Mouse (Mus musculus): ENCODE measurements at regions not wholly inside any gene's neighbourhood (a gene's known extent, or its start where the extent isn't known, plus 50 kb on each side); places are given as distances from the start of the nearest gene placed in this dataset.

DNA sequence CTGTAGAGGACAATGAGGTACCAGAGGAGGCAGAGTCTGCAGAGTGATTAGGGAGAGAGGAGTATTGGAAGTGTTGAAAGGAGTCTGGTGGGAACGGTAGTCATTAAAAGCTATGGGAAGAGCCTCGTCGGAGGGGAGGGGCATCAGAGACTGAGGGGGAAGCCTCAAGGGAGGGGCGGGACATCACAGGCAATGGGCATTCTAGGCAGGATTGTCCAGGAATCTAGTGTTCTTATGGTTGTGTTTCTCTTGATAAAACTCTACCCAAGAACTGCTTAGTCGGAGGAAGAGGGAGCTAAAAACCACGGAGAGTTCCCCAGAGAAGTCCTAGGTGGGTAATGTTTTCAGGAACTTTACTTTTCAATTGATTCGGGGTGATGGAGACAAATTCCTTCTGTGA is 90.2 kb downstream of the Sec23ip start:
- ATAC-seq (replicated peaks; ENCODE audit: low read depth, poor library complexity, severe bottlenecking): no peak

DNA sequence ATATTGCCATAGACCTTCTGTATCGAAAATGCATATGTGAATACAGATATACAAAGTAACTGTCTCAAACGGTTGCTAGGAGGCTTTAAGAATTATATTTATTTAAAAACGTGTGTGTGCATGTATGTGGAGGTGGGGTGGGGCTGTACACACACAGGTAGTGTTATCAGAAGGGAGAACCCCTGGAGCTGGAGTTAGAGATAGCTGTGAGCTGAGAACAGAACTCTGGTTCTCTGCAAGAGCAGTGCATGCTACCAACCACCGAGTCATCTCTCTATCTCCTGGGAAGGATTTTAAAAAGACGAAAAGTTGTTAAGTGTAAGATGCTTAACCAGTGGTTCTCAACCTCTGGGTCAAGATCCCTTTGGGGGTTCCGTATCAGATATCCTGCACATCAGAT is 91.7 kb downstream of the Sec23ip start:
- no peak for ATAC-seq (replicated peaks; ENCODE audit: low read depth, poor library complexity, severe bottlenecking)

DNA sequence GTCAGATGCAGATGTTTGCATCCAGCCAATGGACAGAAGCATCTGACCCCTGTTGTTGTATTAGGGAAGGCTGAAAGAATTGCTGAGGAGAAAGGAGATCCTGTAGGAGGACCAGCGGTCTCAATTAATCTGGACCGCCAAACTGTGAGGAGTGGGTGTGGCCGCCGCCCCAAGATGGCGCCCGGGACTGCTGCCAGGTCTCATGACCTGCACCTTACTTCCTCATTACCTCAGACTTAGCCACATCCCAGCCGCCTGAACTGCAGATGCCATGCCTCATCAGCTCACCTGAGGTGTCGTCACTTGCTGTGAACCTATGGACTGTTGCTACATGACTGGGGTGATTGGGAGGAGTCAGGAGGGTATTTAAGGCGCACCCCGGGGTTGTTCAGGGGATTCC is 97.8 kb downstream of the Sec23ip start:
- no peak for ATAC-seq (replicated peaks; ENCODE audit: low read depth, poor library complexity, severe bottlenecking)

DNA sequence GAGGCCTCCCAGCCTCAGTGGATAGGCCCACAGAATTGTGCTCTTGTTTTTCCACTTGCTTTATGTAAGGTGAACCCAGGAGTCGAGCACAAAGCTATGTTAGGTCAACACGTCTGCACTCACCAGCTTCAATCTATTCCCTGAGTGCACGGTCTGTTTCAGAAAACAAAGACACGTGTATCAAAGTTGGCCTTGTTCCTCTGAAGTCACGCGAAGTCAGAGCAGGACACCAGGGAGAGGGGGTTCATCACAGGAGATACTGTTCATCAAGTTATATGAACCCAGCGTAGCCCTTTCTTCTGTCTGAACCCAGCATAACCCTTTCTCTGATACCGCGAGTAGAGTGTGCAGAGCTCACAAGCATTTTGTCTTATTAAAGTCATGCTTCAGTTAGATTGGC is 98.8 kb downstream of the Sec23ip start:
- ATAC-seq (replicated peaks; ENCODE audit: low read depth, poor library complexity, severe bottlenecking): no peak

DNA sequence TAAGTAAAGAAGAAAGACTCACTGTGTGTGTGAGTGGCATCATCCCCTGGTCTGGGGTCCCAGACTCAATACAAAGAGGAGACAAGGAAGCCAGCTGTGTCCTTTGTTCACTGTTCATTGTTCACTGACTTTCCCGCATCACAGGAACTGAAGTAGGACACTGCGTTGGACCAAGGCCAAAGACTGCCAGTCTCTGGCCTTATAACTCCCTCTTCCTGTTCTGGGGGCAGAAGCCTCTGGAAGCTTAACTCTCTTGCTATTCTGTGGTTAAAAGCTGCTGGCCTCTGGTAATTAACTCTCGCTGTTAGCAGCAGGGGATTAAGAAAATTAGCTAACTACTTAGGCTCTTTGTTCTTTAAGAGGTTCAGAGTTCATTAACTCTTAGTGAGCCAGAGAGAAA is 104.5 kb downstream of the Sec23ip start:
- no peak for ATAC-seq (replicated peaks; ENCODE audit: low read depth, poor library complexity, severe bottlenecking)

DNA sequence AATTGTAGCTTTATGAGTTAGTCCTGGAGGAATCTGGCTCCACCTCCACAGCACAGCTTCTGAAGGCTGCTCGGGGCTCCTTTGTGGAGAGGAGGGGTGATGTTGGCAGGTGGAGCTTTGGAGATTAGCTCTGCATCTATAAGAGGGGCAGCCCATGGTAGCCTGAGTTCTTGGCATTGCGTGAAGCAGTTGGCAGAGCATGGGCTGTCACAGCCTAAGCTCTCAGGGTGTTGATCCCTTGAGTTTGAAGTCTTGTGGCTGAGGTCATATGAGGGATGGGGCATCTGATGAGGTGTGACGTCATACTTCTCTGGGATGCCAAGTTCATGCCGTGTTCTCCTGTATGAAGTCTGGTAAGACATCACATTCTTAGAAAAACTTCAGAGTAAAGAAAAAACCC is 109.5 kb downstream of the Sec23ip start:
- no peak for ATAC-seq (replicated peaks; ENCODE audit: low read depth, poor library complexity, severe bottlenecking)

DNA sequence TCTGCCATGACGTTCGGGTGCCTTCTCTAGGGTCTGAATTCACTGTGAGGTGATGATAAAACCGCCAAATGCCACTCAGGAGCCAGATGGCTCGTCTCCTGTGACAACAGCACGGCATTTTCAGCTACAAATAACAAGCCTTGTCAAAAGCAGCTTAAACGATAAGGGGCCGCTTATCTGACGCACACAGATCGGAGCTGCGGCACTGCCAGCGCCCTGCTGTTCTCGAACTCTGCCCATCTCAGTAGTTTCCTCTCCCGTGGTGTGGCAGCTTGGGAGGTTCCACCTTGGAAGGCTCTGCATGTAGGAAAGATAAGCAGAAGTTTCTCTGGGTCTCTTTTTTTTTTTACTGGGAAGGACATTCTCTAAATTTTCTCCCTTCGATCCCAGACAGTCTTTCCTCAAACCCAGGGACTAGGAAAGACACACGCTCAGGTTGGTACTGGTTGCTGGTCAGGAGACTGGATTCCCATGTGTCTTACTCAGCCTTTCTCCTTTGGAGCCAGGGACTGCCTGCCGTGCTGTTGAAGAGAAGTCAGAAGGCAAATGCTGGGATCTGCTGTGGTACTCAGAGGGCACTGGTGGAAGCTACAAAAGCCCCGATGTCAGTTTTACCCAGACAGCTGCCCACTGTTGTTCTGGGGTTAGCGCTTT is 110.1 kb downstream of the Sec23ip start:
- peak; percentile 52; the same call in 1 of the 2 replicates for ATAC-seq (replicated peaks; ENCODE audit: low read depth, poor library complexity, severe bottlenecking)

DNA sequence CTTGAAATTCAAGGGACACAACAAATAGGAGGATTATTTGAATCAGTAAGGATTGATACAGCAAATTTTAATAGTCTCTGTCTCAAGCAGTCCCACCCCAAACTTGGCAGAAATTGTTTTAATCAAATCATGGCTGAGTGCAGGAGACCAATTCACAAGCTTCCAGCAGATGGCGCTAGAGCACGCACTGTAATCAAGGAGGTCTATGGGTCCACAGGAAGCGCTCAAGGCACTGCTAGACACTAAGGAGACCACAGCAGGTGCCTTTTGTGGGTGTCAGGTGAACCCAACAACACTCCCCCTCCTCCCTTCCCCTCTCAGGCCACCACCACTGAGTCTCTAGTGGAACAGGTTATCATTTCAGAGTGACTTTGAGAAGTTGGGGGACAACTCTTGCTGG is 115.4 kb downstream of the Sec23ip start:
- ATAC-seq (replicated peaks; ENCODE audit: low read depth, poor library complexity, severe bottlenecking): peak; percentile 77

DNA sequence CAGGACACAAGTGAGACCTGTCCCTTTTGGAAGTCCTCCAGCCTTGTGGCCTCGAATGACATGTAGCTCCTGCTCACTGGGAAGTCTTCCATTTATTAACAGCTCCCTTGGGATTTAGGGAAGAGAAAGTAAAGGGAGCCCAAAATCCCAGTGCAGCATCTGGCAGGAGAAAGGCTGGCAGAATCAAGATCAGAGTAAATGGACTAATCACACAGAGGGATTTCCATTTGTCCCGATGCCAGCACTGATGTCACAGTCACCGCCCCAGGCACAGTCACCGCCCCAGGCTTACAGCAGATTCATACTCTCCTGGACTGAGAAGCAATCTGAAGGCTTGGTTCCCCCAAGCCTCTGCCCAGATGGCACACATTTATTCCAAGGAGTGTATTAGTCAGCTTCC is 116.0 kb downstream of the Sec23ip start:
- ATAC-seq (replicated peaks; ENCODE audit: low read depth, poor library complexity, severe bottlenecking): no peak

DNA sequence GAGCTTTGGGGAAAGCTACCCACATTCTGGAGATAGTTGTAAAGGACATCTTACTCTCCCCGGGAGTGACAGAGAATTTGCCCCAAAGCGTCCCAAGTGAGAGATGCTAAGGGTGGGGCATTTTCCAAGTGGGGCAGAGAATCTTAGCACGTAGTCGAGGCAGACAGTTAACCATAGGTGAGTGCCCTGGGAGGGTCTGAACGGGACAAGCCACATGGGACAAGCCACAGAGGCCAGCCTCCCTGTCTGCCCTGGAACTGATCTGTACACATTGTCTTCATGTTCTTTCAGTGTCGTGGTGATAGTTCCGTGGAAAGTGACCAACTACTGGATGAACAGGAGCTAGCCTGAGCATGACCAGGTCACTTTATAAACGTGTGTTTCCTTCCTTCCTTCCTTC is 116.6 kb downstream of the Sec23ip start:
- ATAC-seq (replicated peaks; ENCODE audit: low read depth, poor library complexity, severe bottlenecking): no peak

DNA sequence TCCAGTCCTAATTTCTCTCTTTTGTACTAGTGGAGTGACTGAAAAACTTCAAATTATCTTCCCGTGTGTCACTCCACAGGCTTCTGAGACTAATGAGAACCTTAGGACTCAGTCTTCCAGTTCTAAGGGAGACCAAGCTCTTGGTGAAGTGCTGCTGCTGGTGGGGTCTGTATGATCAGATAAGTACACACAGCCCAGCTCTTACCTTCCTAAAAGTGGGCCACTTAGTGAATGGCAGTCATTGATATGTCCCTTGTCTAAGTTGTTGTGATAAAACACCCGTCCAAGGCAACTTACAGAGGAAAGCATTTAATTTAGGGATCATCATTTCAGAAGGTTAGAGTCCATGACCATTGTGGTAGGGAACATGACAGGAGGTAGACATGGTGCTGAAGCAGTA is 124.1 kb downstream of the Sec23ip start:
- ATAC-seq (replicated peaks; ENCODE audit: low read depth, poor library complexity, severe bottlenecking): no peak

DNA sequence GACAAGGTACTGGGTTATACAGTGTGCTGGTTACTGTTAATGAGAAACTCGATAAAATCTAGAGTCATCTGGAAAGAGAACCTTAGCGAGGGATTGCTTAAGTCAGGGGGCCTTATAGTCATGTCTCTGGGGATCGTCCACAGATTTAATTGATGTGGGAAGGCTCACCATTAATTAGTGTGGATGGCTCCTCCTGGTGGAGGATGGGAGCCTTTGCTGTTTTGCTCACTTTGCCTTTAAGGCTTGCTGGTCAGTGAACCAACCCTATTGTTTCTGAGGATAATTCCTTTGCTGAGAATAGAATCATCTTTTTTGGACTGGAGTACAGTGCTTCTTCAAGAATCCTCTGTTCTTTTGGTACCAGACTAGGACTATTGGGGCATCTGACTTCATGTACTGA is 139.3 kb downstream of the Sec23ip start:
- no peak for ATAC-seq (replicated peaks; ENCODE audit: low read depth, poor library complexity, severe bottlenecking)

DNA sequence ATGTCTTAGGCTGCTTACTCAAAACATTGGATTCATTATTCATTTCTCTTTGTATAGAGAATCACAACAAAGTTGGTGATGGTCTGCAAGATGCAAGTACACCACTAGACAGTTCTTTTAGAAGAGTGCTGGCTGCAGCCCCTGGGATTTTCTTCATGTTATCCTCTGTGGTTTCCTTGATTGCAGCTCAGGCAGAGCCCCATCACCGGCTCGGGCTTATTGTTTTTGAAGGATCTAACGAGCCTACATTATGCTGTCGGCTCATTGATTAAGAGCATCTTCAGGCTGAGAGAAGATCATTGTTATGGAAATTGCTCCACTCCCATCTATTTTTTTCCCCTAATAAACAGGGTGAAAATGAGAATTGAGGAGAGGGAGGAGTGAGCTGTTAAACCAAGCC is 140.8 kb downstream of the Sec23ip start:
- no peak for ATAC-seq (replicated peaks; ENCODE audit: low read depth, poor library complexity, severe bottlenecking)

DNA sequence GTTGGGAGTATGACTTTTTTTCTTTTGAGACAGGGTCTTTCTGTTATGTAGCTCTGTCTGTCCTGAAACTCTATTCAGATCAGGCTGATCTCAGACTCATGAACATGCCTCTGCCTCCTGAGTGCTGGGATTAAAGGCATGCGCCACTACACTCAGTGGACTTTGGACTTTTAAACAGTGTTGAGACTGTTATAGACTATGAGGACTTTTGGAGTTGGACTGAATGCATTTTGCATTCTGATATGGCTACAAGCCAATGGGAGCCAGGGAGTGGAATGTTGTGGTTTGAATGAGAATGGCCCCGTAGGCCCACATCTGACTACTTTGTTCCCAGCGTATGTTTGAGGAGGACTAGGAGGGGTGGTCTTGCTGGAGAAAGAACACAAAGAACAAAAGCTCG is 165.4 kb downstream of the Sec23ip start:
- no peak for ATAC-seq (replicated peaks; ENCODE audit: low read depth, poor library complexity, severe bottlenecking)

DNA sequence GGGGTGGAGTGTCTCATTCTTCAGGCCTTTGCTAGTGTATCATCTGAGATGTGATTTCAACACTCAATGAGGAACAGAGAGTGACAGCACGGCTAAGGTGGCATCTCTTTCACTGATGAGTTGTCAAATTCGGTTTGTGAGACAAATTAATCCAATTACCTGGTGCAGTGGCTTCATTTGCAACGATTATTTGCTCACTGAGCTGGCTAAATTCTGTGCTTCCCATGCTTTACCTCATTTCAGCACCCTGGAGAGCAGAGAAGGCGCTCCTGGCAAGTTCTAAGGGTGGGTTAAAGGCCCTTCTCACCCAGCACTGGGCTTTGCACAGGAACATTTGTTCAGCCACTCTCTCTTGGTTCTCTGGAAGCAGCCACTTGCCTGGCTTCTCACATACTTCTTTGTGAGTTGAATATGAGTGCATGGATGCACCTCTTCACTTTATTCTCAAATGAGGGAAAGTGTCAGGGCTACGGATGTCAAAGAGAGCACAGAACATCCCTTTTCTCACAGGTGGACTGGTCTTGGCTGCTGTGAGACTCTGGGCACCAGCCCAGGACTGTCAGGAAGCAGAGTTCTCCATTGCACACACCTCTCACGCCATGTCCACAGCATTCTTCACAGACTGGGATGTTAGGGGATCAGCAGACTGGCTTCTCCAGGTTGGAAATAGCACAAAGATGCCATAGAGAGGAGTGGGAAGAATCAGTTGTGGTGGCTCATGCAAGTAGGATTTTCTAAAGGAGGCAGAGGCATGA is 193.4 kb downstream of the Sec23ip start:
- no peak for ATAC-seq (replicated peaks; ENCODE audit: low read depth, poor library complexity, severe bottlenecking)

DNA sequence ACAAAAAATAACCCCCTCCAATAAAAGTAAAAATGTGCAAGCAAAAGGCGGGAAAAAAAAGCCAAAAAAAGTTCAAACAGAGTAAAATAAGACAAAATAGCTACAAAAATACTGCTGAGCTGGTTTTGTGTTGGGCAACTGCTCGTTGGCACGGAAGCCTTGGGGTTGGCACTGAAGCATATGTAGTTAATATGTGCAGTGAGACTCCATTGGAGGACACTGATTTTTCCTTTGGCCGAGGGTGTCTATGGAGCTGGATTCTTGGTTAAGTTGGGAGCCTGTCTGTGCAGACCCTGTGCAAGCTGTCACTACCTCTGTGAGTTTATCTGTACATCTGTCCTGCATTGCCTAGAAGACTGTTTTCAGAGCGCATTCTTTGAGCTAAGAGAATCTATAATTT is 215.8 kb downstream of the Sec23ip start:
- ATAC-seq (replicated peaks; ENCODE audit: low read depth, poor library complexity, severe bottlenecking): no peak

DNA sequence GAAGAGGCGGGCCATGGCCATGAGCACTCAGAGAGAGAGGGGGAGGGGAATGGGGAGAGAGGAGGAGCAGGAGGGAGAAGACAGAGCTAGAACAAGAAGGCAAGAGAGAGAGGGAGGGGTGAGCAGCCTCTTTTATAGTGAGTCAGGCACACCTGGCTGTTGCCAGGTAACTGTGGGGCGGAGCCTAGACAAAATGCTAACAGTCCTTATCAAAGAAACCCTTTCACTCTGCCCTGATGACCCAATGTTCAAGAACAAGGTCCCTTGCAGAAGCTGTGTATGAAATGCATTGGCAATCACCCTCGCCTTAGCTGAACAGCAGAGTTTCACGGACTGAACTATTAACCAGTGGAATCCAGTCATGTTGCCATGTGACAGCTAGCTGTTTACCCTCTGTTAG is 235.2 kb downstream of the Sec23ip start:
- ATAC-seq (replicated peaks; ENCODE audit: low read depth, poor library complexity, severe bottlenecking): no peak

DNA sequence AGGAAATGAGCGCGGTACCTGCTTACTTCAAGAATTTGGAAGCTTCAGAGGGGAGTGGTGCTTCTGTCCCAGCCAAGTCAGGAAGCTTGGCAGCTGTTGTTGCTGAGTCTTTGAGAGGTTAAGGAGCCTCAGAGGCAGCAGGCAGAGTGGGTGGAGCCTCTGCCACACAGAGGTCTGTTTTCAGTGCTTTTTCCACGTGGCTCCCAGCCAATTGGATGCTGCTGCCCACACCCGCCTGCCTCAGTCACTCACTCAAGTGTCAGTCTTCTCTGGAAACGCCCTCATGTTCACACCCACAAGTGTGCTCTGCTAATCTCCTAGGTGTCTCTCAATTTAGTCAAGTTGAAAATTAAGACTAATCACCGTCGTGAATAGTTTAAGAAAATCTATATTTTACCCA is 236.1 kb downstream of the Sec23ip start:
- no peak for ATAC-seq (replicated peaks; ENCODE audit: low read depth, poor library complexity, severe bottlenecking)

DNA sequence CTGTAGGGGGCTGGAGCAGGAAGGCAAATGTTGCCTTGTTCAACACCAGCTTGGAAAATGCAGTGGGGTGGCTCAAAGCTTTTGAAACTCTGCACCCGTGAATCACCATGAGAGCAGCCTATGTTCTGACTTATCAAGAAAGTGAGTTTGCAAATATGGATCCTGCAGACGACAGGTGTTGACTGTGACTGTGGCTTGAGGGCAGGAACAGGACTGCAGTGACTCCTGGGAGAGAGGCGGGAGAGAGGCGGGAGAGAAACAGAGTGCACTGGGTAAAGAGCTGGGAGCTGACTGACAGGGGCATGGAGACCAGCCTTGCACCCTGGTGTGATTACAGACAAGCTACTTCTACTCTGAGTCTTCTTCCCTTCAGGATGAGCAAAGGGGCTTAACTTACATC is 254.0 kb downstream of the Sec23ip start:
- no peak for ATAC-seq (replicated peaks; ENCODE audit: low read depth, poor library complexity, severe bottlenecking)

DNA sequence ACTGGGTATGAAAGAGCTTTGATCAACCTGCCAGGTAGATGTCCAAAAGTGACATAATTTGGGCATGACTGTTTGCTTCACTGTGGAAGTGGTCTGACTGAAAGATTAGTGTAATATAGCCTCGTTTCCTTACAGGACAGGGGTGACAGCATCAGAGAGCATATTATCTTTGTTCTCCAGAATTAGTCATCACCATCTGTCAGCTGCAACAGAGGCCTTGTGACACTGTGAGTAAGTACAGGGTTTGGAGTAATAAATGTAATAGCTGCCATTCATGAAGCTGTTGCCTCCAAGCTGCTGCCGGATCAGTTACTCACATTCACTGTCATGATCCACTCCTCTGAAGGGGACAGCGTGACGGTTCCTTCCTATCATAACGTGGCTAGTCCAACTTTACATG is 254.4 kb upstream of the Plpp4 start:
- ATAC-seq (replicated peaks; ENCODE audit: low read depth, poor library complexity, severe bottlenecking): no peak

DNA sequence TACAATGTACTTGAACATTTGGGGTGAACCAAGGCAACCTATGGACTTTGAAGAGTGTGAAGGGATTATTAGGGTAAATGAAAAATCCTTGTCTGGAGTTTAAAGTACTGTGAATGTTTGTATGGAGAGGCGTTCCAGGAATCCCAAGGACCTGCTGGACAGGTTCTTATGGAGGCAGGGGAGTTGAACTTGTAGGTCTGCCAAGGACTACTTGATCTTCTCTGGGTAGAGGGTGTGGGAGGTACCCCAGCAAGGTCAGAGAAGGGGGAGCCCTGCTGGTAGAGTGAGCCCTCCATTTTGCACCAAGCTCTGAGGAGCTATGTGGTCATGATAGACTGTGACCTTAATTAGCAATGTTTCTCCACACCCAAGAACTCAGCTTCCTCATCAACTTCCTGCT is 253.7 kb upstream of the Plpp4 start:
- no peak for ATAC-seq (replicated peaks; ENCODE audit: low read depth, poor library complexity, severe bottlenecking)

DNA sequence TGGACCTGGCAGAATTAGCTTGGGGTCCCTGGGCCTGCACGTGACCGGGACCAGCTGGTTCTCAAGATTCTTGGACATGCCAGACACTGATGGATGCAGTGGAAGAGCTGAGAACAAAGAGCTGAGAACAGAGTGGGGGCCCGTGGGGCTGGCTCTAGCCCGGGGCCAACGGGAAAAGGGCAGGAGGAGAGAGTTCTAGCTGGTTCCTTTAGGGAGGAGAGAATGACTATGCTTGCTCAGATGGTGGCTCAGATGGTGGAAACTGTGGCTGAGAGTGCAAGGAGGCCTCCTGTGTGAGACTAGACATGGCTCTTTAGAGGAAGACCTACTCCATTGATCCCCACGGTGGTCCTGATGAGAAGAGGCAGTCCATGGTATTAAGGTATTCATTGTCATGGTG is 240.5 kb upstream of the Plpp4 start:
- ATAC-seq (replicated peaks; ENCODE audit: low read depth, poor library complexity, severe bottlenecking): no peak

Data from common myeloid progenitor, adult 5-6 weeks (primary cell).